Mouse (Mus musculus): ENCODE data around the gene Synj2. TPM values are rescaled to one million over a fixed set of nuclear protein-coding genes. Genes with fewer than 3 reads are reported as not detected.
A peak's percentile ranks its signal among the peaks of the same experiment; 100 is the strongest.
"Not testable (repeated sequence)": the region's sequence is repeated elsewhere in the genome, so short reads cannot be mapped to it uniquely, and the experiment has no call there.

Gene Synj2
- polyA plus RNA-seq, 1 experiment = 7.6 TPM

DNA sequence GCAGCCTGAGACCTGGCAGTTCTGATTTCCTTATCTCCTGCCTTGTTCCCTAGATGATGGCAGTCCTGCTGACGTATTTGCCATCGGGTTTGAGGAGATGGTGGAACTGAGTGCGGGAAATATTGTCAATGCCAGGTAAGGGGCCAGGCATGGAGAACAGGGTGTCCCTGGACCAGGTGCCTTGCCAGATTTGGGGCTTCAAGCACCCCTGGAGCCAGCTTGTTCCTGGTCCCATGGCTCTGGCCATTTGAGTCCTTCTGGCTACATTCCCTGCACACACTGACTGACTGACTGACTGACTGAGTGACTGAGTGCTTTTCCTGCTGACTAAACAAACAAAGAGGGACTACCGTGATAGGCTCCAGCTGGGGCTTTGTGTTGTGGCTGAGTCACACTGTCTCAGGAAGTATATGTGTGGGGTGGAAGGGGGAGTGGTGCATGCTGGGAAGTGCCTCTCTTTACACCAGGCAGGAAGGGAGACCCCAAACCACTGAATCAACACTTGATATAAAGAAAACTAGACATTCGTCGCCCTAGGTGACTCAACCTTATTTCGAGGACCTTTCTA is 75.2 kb downstream of the Synj2 start:
- TF ChIP-seq CTCF (IDR thresholded peaks at IDR 0.05; ENCODE audit: low read depth, low read length) = no peak
- no peak for TF ChIP-seq POLR2A (IDR thresholded peaks at IDR 0.05; ENCODE audit: insufficient read depth, low read length)
- TF ChIP-seq EP300 (IDR thresholded peaks at IDR 0.05; ENCODE audit: insufficient read depth, low read depth, low read length) = no peak
- no peaks in the 10 kb centered on the region for H3K4me1 ChIP-seq (ENCODE audit: control insufficient read depth, insufficient read depth, low read length)
- H3K36me3 ChIP-seq (ENCODE audit: control insufficient read depth, insufficient read depth, low read length, poor library complexity, severe bottlenecking) = no peaks in the 10 kb centered on the region
- H3K4me3 ChIP-seq (ENCODE audit: low read depth, low read length) = no peak overlapping the region
- H3K27ac ChIP-seq (ENCODE audit: insufficient read depth, low read length) = no peak overlapping the region
- no peaks in the 10 kb centered on the region for H3K9me3 ChIP-seq (replicated peaks; ENCODE audit: control insufficient read depth, insufficient read depth, low read length, poor library complexity, severe bottlenecking)
- no peak overlapping the region for H3K9ac ChIP-seq (ENCODE audit: low read depth, poor library complexity, severe bottlenecking)
- no peaks in the 10 kb centered on the region for H3K27me3 ChIP-seq (ENCODE audit: control insufficient read depth, insufficient read depth, low read length, poor library complexity, severe bottlenecking)

- TF ChIP-seq EP300 (IDR thresholded peaks at IDR 0.05; ENCODE audit: insufficient read depth, low read depth, low read length) (no peak), CTCF (IDR thresholded peaks at IDR 0.05; ENCODE audit: low read depth, low read length) (peak; percentile 48)
- no peaks in the 10 kb centered on the region for H3K27me3 ChIP-seq (ENCODE audit: control insufficient read depth, insufficient read depth, low read length, poor library complexity, severe bottlenecking)
- H3K9ac ChIP-seq (ENCODE audit: low read depth, poor library complexity, severe bottlenecking) = no peak overlapping the region
- H3K36me3 ChIP-seq (ENCODE audit: control insufficient read depth, insufficient read depth, low read length, poor library complexity, severe bottlenecking) = no peaks in the 10 kb centered on the region
- H3K4me3 ChIP-seq (ENCODE audit: low read depth, low read length) = no peak overlapping the region
- no peaks in the 10 kb centered on the region for H3K4me1 ChIP-seq (ENCODE audit: control insufficient read depth, insufficient read depth, low read length)
- no peak overlapping the region for H3K27ac ChIP-seq (ENCODE audit: insufficient read depth, low read length)
- no peaks in the 10 kb centered on the region for H3K9me3 ChIP-seq (replicated peaks; ENCODE audit: control insufficient read depth, insufficient read depth, low read length, poor library complexity, severe bottlenecking)
Observed at GRCm38 (mm10) chr17:6017268-6017667, 76.2 kb downstream of the Synj2 start.

DNA sequence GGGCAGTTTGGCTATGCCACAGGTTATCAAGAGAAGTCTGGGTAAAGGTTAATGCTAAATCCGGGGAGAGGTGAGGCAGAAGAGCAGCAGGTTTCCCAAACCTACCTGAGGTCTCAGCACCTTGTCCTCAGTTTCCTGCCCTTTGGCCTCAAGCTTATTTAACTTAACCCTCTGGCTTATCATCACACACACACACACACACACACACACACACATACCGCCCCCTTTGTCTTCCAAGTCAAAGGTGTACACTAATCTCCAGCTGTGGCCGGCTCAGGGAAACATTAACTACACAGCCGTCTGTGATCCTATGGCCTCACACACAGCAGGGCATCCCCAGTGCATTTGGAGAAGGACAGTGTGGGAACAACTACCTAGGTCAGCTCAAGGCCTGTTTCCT is 77.3 kb downstream of the Synj2 start:
- Histone ChIP-seq H3K27me3 (ENCODE audit: control insufficient read depth, insufficient read depth, low read length, poor library complexity, severe bottlenecking) (no peaks in the 10 kb centered on the region), H3K27ac (ENCODE audit: insufficient read depth, low read length) (no peak overlapping the region), H3K4me1 (ENCODE audit: control insufficient read depth, insufficient read depth, low read length) (no peaks in the 10 kb centered on the region), H3K9ac (ENCODE audit: low read depth, poor library complexity, severe bottlenecking) (no peak overlapping the region), H3K9me3 (replicated peaks; ENCODE audit: control insufficient read depth, insufficient read depth, low read length, poor library complexity, severe bottlenecking) (no peaks in the 10 kb centered on the region), H3K36me3 (ENCODE audit: control insufficient read depth, insufficient read depth, low read length, poor library complexity, severe bottlenecking) (no peaks in the 10 kb centered on the region), H3K4me3 (ENCODE audit: low read depth, low read length) (no peak overlapping the region)
- TF ChIP-seq POLR2A (IDR thresholded peaks at IDR 0.05; ENCODE audit: insufficient read depth, low read length) (no peak), CTCF (IDR thresholded peaks at IDR 0.05; ENCODE audit: low read depth, low read length) (no peak), EP300 (IDR thresholded peaks at IDR 0.05; ENCODE audit: insufficient read depth, low read depth, low read length) (no peak)

DNA sequence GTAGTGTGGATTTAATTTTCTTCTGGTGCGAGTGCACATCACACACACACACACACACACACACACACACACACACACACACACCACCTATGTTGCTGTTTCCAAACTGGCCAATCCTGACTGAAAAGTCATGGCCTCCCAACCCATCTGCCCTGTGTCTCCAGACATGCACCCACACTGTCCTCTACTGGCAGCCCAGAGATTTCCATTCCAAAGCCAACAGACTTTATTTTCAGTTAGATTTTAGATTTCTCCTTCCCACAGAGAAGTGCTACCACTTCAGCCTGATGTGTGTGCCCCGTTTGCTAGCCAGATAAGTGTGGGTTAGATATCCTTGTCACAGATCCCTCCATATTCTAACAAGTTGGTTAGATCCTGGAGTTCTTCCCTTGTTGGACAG is 78.7 kb downstream of the Synj2 start:
- Histone ChIP-seq H3K9me3 (replicated peaks; ENCODE audit: control insufficient read depth, insufficient read depth, low read length, poor library complexity, severe bottlenecking) (no peaks in the 10 kb centered on the region), H3K36me3 (ENCODE audit: control insufficient read depth, insufficient read depth, low read length, poor library complexity, severe bottlenecking) (no peaks in the 10 kb centered on the region), H3K27me3 (ENCODE audit: control insufficient read depth, insufficient read depth, low read length, poor library complexity, severe bottlenecking) (no peaks in the 10 kb centered on the region), H3K4me1 (ENCODE audit: control insufficient read depth, insufficient read depth, low read length) (no peaks in the 10 kb centered on the region), H3K27ac (ENCODE audit: insufficient read depth, low read length) (no peak overlapping the region), H3K4me3 (ENCODE audit: low read depth, low read length) (no peak overlapping the region), H3K9ac (ENCODE audit: low read depth, poor library complexity, severe bottlenecking) (no peak overlapping the region)
- TF ChIP-seq CTCF (IDR thresholded peaks at IDR 0.05; ENCODE audit: low read depth, low read length) = peak; percentile 73
- no peak for TF ChIP-seq POLR2A (IDR thresholded peaks at IDR 0.05; ENCODE audit: insufficient read depth, low read length)

GRCm38 (mm10) chr17:6020636-6021035 is 79.6 kb downstream of the Synj2 start:
- Histone ChIP-seq H3K27me3 (ENCODE audit: control insufficient read depth, insufficient read depth, low read length, poor library complexity, severe bottlenecking) (no peaks in the 10 kb centered on the region), H3K27ac (ENCODE audit: insufficient read depth, low read length) (no peak overlapping the region), H3K9ac (ENCODE audit: low read depth, poor library complexity, severe bottlenecking) (no peak overlapping the region), H3K4me1 (ENCODE audit: control insufficient read depth, insufficient read depth, low read length) (no peaks in the 10 kb centered on the region), H3K9me3 (replicated peaks; ENCODE audit: control insufficient read depth, insufficient read depth, low read length, poor library complexity, severe bottlenecking) (no peaks in the 10 kb centered on the region), H3K36me3 (ENCODE audit: control insufficient read depth, insufficient read depth, low read length, poor library complexity, severe bottlenecking) (no peaks in the 10 kb centered on the region), H3K4me3 (ENCODE audit: low read depth, low read length) (no peak overlapping the region)
- TF ChIP-seq CTCF (IDR thresholded peaks at IDR 0.05; ENCODE audit: low read depth, low read length) = no peak

- not testable (repeated sequence) for H3K27me3 ChIP-seq (ENCODE audit: control insufficient read depth, insufficient read depth, low read length, poor library complexity, severe bottlenecking); H3K36me3 ChIP-seq (ENCODE audit: control insufficient read depth, insufficient read depth, low read length, poor library complexity, severe bottlenecking); H3K9me3 ChIP-seq (replicated peaks; ENCODE audit: control insufficient read depth, insufficient read depth, low read length, poor library complexity, severe bottlenecking); H3K4me1 ChIP-seq (ENCODE audit: control insufficient read depth, insufficient read depth, low read length); H3K27ac ChIP-seq (ENCODE audit: insufficient read depth, low read length); H3K9ac ChIP-seq (ENCODE audit: low read depth, poor library complexity, severe bottlenecking)
- peak overlapping the region; percentile 42; the same call in 1 of the 2 replicates for H3K4me3 ChIP-seq (ENCODE audit: low read depth, low read length)
Observed at GRCm38 (mm10) chr17:6021374-6021789, 80.3 kb downstream of the Synj2 start.
